Mouse (Mus musculus) embryonic facial prominence, embryonic 10.5 days (tissue): ENCODE measurements at regions not wholly inside any gene's neighbourhood (a gene's known extent, or its start where the extent isn't known, plus 50 kb on each side); places are given as distances from the start of the nearest gene placed in this dataset.
A peak's percentile ranks its signal among the peaks of the same experiment; 100 is the strongest.

Source experiments
- DNase-seq: peaks from one replicate; pipeline ENCODE4 v3.0.0-alpha.2; 2017; ENCODE audit warnings: low spot score
- H3K27ac ChIP-seq: fragments of 300-500 bp; sonication (generic); replicated peaks from 2 replicates; pipeline ENCODE4 v1.5.1; 2016; ENCODE audit warnings: mild to moderate bottlenecking
- H3K27me3 ChIP-seq: fragments of 300-500 bp; sonication (generic); replicated peaks from 2 replicates; pipeline ENCODE4 v1.6.1; 2016; ENCODE audit warnings: low read depth, mild to moderate bottlenecking; ENCODE audit not compliant: poor library complexity, severe bottlenecking
- H3K36me3 ChIP-seq: fragments of 300-500 bp; sonication (generic); replicated peaks from 2 replicates; pipeline ENCODE4 v1.6.1; 2016; ENCODE audit warnings: mild to moderate bottlenecking, moderate library complexity
- H3K4me1 ChIP-seq: fragments of 300-500 bp; sonication (generic); 2 replicates; pipeline ENCODE4 v1.6.1; 2016
- H3K4me3 ChIP-seq: fragments of 300-500 bp; sonication (generic); 2 replicates; pipeline ENCODE4 v1.5.1; 2016; ENCODE audit warnings: mild to moderate bottlenecking, moderate library complexity
- H3K9me3 ChIP-seq: fragments of 300-500 bp; sonication (generic); 2 replicates; pipeline ENCODE4 v1.6.1; 2016; ENCODE audit warnings: mild to moderate bottlenecking
- WGBS: fragments of 180-500 bp; shearing (Covaris S2); methylation state at CpG from one replicate; pipeline ENCODE4 v1.1.7; 2016; 5-methylcytosine and 5-hydroxymethylcytosine counted together

DNA sequence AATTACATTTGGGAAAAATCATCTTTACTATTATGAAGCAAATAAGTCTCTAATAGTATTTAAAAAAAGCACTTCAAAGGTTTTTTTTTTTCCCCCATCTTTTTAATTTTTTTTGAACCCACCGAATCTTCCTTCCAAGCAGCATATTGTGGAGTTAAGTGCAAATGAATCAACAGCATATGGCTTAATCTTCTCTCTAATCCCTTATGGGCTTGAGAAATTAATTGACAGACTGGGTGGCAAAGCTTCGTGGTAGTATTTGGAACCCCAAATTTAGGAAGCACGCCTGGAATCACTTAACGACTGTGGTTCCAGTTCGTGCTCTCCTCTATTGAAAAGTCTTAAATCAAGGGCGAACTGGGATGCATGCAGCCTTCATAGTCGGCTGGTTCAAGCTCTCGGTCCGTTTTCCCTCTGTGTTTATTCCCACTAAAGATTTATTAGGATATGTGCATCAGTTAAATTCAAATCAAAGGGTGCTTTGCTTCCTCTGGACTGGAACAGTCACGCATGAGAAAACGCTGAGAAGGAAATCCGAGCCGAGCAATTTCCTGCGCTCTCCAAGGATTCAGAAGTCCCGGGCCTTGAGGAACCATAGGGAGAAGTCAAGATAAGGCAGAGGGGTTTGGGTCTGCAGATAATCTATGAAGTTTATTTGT lies 156.2 kb upstream of the Tom1l1 start:
- Histone ChIP-seq H3K27ac (no peak overlapping the region), H3K27me3 (no peaks in the 10 kb centered on the region), H3K9me3 (0 out of 2 replicates have a peak, but pooled peaks cover 6% of the 10 kb centered on the region), H3K4me1 (no peaks in the 10 kb centered on the region), H3K4me3 (no peak overlapping the region), H3K36me3 (no peaks in the 10 kb centered on the region)
- DNase-seq: no peak
- 74% methylated on average over 15 of the region's 15 CpGs for WGBS

DNA sequence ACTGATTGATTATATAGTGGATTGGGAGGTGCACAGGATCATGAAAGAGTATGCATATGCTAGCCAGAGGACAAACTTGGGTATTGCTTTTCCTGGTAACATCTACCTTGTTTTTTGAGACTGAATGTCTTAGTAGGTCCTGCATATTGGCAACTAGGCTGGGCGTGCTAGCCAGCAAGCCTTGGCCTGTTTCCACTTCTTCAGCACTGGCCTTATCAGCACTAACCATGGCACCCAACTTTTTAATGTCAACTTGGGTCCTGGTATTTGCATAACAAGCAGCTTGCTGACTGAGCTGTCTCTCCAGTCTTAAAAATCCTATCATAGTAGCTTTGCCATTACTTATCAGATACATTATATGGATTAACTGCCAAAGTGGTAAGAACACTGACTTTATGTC lies 150.0 kb upstream of the Tom1l1 start:
- 0 out of 2 replicates have a peak, but pooled peaks cover 6% of the 10 kb centered on the region for H3K9me3 ChIP-seq
- no peak for DNase-seq
- no peak overlapping the region for H3K27ac ChIP-seq
- WGBS: 87% methylated on average over 1 of the region's 1 CpGs
- H3K4me1 ChIP-seq: no peaks in the 10 kb centered on the region
- H3K27me3 ChIP-seq: no peaks in the 10 kb centered on the region
- no peaks in the 10 kb centered on the region for H3K36me3 ChIP-seq
- no peak overlapping the region for H3K4me3 ChIP-seq

DNA sequence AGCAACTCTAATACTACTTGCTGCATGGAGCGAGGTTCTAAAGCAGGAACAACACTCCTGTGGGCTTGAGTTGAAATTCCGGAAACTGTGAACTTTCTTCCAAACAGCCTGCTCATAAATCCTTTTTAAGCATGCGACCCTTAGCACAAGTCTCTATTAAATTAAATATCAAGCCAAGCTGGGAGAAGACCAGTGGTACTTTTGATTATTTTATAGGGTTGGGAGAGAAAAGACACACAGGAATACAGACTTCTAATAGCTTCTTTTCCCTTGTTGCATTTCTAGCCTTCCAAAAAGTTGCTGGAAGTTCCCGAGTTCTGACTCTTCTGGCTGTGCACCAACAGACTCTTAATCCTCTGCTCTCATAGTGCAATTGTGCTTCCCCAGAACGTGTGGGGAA lies 136.6 kb upstream of the Tom1l1 start:
- WGBS: 82% methylated on average over 5 of the region's 5 CpGs
- H3K4me1 ChIP-seq: no peaks in the 10 kb centered on the region
- no peaks in the 10 kb centered on the region for H3K9me3 ChIP-seq

DNA sequence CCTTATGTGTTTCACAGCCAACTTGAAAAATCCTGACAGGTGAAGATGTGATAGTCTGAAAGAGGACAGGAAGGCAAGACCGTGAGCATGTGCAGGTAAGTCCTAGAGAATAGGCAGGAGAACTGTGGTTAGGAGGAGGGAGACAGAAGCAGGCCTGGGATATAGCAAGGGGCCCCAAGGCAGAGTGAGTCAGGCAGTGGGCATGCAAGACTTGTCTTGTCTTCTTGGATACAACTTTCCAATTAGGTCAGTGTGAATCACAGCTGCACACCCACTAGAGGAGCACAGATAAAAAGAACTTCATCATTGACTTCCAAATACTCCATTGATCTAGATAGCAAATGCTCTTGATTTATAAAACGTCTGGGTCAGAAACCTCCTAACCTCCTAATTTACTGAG lies 128.6 kb upstream of the Tom1l1 start:
- H3K9me3 ChIP-seq: no peaks in the 10 kb centered on the region
- WGBS: 84% methylated on average over 2 of the region's 2 CpGs
- DNase-seq: no peak
- H3K27ac ChIP-seq: no peak overlapping the region
- H3K27me3 ChIP-seq: no peaks in the 10 kb centered on the region
- no peaks in the 10 kb centered on the region for H3K4me1 ChIP-seq
- no peaks in the 10 kb centered on the region for H3K36me3 ChIP-seq
- no peak overlapping the region for H3K4me3 ChIP-seq

More for the DNA sequence above, 136.6 kb upstream of the Tom1l1 start:
- no peak overlapping the region for H3K27ac ChIP-seq
- no peaks in the 10 kb centered on the region for H3K36me3 ChIP-seq
- DNase-seq: no peak
- no peak overlapping the region for H3K4me3 ChIP-seq
- H3K27me3 ChIP-seq: no peaks in the 10 kb centered on the region

DNA sequence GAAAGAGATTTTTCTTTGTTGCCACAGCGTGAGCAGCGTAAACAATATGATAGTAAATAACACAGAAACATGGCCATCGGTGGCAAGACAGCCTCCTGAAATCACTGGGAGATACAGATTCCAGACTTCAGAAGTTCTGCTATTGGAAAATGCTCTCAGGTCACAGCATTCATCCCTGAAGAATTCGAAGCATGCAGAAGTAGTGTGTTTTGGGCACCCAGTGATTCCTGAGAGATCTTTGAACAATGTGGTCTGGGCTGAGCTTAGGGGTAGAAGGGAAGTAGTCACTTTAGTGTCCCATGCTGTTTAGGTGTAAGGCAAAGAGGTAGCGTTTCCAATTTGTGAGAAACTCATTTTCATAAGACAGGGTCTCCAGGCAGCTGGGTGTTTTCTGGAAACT lies 126.3 kb upstream of the Tom1l1 start:
- DNase-seq: no peak
- 80% methylated on average over 5 of the region's 5 CpGs for WGBS
- H3K27me3 ChIP-seq: no peaks in the 10 kb centered on the region
- no peaks in the 10 kb centered on the region for H3K4me1 ChIP-seq
- H3K36me3 ChIP-seq: no peaks in the 10 kb centered on the region
- no peak overlapping the region for H3K27ac ChIP-seq
- no peak overlapping the region for H3K4me3 ChIP-seq
- no peaks in the 10 kb centered on the region for H3K9me3 ChIP-seq

DNA sequence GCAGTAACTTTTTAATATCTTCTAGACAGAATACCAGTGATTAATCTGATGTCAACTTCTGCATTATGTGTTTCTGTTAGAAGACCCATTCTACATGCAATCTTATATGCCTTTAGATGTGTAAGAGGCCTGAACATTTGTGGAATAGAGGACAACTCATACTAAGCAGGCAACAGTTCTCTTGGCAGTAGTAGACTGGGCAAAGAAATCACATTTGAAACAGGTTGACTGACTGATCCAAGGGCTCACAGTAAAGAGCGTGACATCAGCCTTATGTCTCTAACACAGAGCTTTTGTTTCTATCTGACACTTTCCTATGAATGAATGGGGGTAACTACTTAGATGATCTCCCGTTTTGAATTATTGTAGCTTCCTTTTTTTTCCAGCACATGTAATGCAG lies 124.8 kb upstream of the Tom1l1 start:
- Histone ChIP-seq H3K27ac (no peak overlapping the region), H3K27me3 (no peaks in the 10 kb centered on the region), H3K4me3 (no peak overlapping the region), H3K9me3 (no peaks in the 10 kb centered on the region), H3K36me3 (no peaks in the 10 kb centered on the region), H3K4me1 (no peaks in the 10 kb centered on the region)
- DNase-seq: no peak
- 80% methylated on average over 2 of the region's 2 CpGs for WGBS

DNA sequence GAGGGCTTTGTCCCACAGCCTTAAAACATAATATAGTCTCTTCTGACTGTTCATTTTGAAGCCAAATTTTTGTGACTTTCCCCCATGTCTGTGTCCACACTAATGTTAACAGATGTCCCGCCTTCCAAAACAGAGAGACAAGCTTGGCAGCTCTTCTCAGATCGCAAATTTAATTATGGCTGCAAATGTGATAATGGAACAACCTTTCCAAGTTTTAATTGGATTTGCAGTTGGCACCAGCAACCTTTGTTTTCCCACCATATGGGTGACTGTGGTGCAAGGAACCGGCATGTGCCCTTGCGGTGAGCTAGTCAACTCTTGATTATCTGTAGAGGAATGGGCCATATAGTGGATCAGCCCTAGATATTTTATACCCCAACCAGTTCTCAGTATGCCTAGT lies 124.4 kb upstream of the Tom1l1 start:
- Histone ChIP-seq H3K4me1 (no peaks in the 10 kb centered on the region), H3K4me3 (no peak overlapping the region), H3K9me3 (no peaks in the 10 kb centered on the region), H3K36me3 (no peaks in the 10 kb centered on the region), H3K27me3 (no peaks in the 10 kb centered on the region), H3K27ac (no peak overlapping the region)
- 91% methylated on average over 4 of the region's 4 CpGs for WGBS
- DNase-seq: no peak

DNA sequence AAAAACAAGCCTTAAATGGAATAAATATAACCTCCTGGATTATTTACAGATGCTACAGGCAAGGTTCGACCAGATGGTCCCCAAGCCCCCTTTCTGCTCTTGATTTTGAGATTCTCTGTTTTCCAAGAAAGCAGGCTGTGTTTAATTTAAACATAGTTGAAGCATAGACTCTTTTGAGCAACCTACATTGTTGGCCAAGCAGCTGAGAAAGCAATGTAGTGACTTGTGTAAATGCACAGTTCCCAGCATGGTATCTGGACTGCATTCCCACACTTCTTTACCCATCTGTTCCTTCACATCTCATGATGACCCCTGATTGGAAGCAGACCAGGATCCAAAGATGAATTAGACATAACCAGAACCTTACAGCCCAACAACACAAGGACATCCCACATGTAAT lies 120.3 kb upstream of the Tom1l1 start:
- 64% methylated on average over 1 of the region's 1 CpGs for WGBS
- no peaks in the 10 kb centered on the region for H3K36me3 ChIP-seq
- no peak overlapping the region for H3K4me3 ChIP-seq
- no peak for DNase-seq
- no peaks in the 10 kb centered on the region for H3K4me1 ChIP-seq
- H3K27me3 ChIP-seq: no peaks in the 10 kb centered on the region
- no peak overlapping the region for H3K27ac ChIP-seq
- H3K9me3 ChIP-seq: no peaks in the 10 kb centered on the region

DNA sequence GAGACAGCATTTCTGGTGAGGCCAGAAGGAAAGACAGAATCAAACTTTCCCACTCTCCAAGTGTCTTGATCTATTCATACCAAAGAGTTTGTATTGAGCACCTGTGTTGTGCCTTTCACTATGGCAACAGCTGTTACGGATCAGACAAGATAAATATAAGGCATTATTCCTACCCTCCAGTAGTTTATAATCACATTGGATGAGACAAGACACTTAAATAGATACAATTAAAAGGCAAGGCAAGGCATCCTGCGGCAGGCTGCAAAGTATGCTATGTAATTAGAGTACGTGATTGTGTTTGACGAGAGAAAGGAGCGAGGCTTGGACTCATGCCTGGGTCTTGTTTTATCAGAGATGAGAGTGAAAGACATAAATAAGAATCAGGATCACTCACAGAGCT lies 119.2 kb upstream of the Tom1l1 start:
- H3K36me3 ChIP-seq: no peaks in the 10 kb centered on the region
- no peaks in the 10 kb centered on the region for H3K4me1 ChIP-seq
- no peak for DNase-seq
- WGBS: 88% methylated on average over 5 of the region's 5 CpGs
- H3K27me3 ChIP-seq: no peaks in the 10 kb centered on the region
- no peak overlapping the region for H3K4me3 ChIP-seq
- H3K9me3 ChIP-seq: no peaks in the 10 kb centered on the region
- H3K27ac ChIP-seq: no peak overlapping the region

DNA sequence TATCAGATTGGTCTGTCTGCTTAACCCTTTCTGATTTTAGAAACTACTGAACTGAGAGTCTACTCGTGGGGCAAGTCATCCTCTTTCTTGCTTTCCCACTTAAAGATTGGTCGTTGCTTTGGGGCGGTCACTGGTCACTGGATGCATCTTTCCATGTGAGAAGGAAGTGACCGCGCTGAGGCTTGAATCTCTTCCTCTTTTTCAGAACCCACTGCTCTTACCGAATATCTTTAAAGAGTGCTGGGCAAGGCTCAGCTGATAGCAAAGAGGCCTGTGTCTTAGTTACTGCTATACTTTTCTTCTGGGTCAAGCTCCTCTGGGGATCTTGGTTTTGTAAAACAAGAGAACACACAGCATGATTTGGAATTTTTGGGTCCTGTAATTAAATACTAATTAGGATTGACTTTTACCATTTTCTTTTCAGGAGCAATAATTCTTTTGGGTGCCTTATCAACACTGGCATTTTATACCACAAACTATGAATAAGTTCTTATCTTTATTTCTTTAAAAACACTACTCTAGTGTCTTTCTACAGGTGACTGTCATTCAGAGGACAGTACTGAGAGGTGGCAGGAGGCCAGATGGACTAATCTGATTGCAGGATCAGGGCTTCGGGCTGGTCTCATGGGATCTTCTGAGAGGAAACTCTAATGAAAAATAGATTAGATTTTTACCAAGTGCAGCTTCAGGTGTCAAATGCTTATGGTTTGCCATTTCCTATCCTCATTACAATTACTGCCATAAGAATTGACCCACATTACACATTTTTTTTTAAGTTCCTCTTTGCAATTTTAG lies 114.6 kb upstream of the Tom1l1 start:
- 85% methylated on average over 7 of the region's 7 CpGs for WGBS
- H3K4me1 ChIP-seq: no peaks in the 10 kb centered on the region
- DNase-seq: no peak
- no peak overlapping the region for H3K27ac ChIP-seq
- no peaks in the 10 kb centered on the region for H3K9me3 ChIP-seq
- H3K27me3 ChIP-seq: no peaks in the 10 kb centered on the region
- H3K4me3 ChIP-seq: no peak overlapping the region
- H3K36me3 ChIP-seq: no peaks in the 10 kb centered on the region

DNA sequence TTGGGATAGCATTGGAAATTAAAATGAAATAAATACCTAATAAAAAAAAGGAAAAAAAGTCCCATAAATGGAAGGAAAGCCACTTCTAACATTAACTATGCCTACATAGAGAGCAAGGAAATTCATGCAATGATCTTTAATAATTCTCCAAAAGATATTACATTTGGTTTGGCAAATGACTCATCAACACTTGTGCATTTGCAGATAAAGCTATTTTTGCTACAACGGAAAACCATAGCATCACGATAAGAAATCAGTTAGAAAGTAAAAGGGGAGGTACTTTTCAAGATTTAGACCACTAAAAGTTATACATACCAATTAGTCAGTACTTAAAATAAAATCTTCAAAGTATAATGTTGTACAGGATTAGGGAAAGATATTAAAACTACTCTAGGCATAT lies 109.4 kb upstream of the Tom1l1 start:
- Histone ChIP-seq H3K27ac (no peak overlapping the region), H3K9me3 (no peaks in the 10 kb centered on the region), H3K4me1 (no peaks in the 10 kb centered on the region), H3K36me3 (no peaks in the 10 kb centered on the region), H3K4me3 (no peak overlapping the region), H3K27me3 (no peaks in the 10 kb centered on the region)
- DNase-seq: no peak
- 93% methylated on average over 2 of the region's 2 CpGs for WGBS

DNA sequence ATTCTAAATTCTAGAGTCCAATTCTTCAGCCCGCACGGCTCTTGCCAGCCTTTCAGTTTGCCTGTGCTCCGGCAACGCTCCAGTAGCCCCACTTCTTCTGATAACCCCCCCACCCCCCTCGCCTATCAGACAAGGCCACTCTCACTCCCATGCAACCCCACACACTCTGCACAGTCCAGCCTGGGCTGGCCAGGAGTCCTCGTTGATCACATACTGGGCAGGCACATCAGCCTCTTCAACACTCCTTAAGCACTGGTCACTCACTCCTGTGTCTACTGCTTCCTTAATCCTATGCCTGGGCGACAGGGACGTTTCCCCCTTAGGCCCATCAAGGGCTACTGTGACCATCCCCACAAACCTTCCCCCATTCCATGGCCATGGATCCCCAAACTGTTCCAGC lies 95.4 kb upstream of the Tom1l1 start:
- no peak overlapping the region for H3K27ac ChIP-seq
- no peaks in the 10 kb centered on the region for H3K27me3 ChIP-seq
- H3K36me3 ChIP-seq: no peaks in the 10 kb centered on the region
- DNase-seq: no peak
- H3K4me3 ChIP-seq: no peak overlapping the region
- H3K9me3 ChIP-seq: no peaks in the 10 kb centered on the region
- WGBS: 92% methylated on average over 8 of the region's 8 CpGs
- H3K4me1 ChIP-seq: no peaks in the 10 kb centered on the region

DNA sequence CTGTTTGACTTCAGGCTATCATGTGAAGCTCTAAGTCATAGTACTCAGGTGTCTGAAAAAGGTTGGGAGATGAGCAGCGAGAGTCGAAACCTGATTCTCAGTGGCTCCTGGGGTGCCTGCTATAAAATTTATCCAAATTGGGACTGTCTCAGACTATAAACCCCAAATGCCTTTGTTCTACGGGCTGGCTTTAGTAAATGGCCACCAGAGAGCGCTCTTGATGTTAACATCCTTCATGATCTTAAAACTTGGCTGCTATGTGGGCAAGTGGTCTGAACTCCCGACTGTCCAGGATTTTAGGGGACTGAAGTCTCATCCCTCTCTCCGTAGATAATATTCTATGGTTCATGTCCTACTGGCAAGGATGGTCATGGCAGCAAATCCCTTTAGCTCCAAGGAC lies 94.8 kb upstream of the Tom1l1 start:
- Histone ChIP-seq H3K36me3 (no peaks in the 10 kb centered on the region), H3K4me1 (no peaks in the 10 kb centered on the region), H3K27ac (no peak overlapping the region), H3K27me3 (no peaks in the 10 kb centered on the region), H3K9me3 (no peaks in the 10 kb centered on the region), H3K4me3 (no peak overlapping the region)
- 48% methylated on average over 6 of the region's 6 CpGs for WGBS
- peak; percentile 53 for DNase-seq
